Mouse (Mus musculus): Measurements from ENCODE around the gene Chtop. TPM values are rescaled to one million over a fixed set of nuclear protein-coding genes. Genes with fewer than 3 reads are reported as not detected.

Chtop gene
- total RNA-seq (2021) = 100 to 1,000 TPM; 103 to 108 TPM
- long read RNA-seq, experiment 1, transcript Chtop-201 (5 exons, 3,257 nt) = minor isoform, 9 of 92 reads
- long read RNA-seq, experiment 1, transcript Chtop-202 (6 exons, 2,012 nt) = major isoform, 28 of 92 reads
- long read RNA-seq, experiment 1, partial matches to known transcripts = 5 of 92 reads
- long read RNA-seq, experiment 1, other reads (novel, unspliced or antisense) = 43 of 92 reads
- long read RNA-seq, experiment 2, transcript Chtop-201 (5 exons, 3,257 nt) = minor isoform, 7 of 73 reads
- long read RNA-seq, experiment 2, transcript Chtop-202 (6 exons, 2,012 nt) = major isoform, 29 of 73 reads
- long read RNA-seq, experiment 2, partial matches to known transcripts = 1 of 73 reads
- long read RNA-seq, experiment 2, other reads (novel, unspliced or antisense) = 34 of 73 reads

DNA sequence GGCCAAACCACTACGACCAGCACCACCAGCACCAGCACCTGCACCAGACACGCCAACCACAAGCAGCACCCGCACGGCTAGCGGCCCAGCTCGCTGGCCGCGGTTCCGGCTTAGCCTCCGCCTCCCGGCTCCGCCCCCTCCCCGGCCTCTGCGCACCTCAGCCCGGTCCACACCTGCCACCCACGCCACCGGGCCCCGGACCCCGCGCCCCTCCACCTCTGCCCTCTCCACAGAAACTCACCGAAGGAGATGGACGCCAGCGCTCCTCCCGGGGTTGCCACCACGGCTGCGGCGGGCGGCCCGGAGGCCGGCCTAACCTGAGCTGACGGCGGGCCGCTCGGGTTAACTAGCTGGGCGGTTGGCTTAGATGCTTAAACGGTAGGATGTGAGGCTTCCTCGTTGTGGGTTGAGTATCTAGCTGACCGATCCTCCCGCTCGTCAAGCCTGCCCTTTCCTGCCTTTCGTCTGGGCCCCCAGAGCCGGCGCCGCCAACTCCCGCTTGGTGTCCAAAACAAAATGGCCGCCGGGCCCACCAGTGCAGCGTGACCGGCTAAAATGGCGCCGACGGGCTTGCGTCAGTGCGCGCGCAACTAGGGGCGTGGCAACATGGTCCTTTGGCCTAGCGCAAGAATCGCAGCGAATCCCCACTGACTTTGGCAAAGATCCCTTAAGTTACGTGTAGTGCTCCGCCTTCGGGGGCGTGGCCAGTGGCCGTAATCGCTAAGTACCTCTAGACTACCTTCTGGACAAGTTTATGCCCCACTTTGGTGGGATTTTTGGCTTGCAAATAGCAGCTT lies at the start of gene Chtop:
Gene Chtop, minus strand, starts transcription at position 549 of the 797 bp plus-strand sequence.
- DNase-seq = peak; percentile 100

DNA sequence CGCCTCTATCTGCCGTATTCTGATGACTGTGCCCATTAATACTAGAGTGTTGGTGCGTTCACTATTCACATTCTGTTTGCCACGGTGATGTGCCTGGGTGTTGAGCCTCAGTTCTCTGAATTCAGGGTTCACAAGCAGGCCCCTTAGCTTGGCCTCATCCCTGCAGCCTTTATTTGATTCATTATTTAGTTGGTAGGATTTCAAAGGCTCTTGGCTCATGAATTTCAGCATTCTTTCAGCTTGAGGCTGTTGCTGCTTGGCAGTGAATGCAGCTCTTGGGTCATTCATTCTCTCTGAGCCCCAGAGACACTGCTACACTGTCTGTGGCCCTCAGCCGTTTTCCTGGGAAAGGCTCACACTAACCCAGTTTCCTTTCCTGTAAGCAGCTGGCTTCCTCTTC lies 46.7 kb upstream of the Chtop start:
- DNase-seq = no peak

DNA sequence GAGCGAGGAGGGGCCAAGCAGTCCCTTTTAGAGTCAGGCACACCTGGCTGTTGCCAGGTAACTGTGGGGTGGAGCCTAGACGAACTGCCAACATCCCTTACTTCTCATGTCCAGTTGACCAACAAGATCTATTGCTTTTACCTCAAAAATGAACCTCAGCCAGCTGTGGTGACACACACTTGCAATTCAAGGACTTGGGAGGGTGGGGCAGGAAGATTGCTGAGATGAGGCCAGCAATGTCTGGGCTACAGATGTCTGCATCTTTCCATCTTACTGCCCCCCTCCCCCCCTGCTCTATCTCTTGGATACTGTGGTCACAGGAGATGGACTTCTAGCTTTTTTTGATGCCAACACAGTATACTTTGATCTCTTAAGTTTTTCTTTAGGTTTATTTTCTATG lies 42.9 kb upstream of the Chtop start:
- no peak for DNase-seq

DNA sequence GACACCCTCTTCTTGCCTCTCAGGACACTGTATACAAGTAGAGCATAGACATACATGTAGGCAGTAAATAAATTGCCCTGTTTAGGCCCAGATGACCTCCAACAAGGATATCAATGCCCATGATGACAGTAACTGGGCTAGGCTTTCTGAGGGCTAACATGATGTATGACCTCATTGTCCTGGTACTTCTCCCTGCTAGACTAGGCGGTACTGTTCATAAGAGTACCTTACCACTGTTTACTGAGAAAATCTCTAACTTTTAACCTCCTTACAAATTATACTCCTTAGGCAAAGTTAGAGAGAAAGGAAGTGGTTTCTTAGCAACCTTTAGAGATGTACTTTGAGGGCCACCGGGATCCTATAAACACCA lies 41.1 kb upstream of the Chtop start:
- no peak for DNase-seq

DNA sequence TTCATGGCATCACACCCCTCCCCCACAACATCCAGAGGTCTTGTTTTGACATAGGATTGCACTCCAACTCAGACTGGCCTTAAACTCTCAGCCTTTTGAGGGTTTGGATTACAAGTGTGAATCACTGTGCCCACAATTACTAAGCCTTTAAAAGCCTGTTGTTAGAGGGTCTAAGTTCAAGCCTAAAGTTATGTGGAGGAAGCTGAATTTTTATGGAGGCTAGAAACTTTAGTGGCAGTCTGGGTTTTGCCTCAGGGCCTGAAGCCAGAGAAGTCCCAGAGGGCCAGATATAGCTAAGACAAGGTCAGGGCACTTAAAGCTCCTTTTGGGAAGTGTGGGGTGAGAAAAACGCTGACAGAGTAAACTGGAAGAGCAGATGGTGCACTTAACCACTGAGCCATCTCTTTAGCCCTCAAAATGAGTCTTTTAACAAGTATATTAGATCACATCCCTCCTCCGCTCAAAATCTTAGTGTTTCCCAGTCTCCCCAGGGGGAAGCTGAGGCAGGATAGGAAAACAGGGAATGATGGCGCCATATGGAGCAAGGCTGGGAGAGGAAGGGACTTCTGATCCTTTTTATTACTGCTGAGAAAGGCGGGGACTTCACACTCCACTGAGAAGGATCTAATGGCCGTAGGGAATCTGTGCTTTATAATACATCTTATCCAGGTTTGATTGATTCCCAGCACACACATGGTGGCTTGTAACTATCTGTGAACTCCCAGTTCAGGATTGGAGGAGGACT lies 40.5 kb upstream of the Chtop start:
- DNase-seq = no peak

DNA sequence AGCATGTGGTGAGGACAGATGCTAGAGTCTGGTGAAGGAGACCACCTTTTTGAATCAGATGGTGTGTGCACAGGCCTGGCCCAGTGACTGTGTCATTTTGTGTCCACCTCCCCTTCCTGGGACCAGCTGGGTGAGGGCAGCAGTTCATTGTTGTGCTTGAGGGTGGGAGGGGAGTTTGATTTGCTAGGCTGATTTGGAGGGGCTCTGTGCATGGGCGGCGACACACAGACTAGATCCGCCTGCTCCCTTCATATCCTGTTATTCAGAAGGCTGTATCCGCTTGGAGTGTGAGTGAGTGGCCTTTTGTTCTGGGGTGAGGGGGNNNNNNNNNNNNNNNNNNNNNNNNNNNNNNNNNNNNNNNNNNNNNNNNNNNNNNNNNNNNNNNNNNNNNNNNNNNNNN lies 31.6 kb upstream of the Chtop start:
- DNase-seq = no peak

DNA sequence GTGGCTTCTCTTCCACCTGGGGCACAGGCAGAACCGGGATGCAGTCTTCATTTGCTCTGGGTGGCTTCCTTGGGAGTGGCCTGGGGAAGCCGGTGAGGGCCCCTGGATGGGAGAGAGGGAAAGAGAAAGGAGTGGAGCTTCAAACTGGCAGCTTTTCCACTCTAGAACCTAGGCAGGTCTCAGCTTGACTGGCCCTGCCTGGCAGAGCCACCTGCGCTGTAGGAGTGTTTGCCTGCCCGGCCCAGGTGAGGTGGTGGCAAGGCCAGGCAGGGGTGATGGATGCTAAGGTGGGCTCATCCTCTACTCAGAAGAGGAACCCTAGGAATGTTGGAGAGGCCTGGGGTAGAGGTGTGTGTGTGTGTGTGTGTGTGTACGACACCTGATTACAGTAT lies 28.6 kb upstream of the Chtop start:
- DNase-seq = no peak

DNA sequence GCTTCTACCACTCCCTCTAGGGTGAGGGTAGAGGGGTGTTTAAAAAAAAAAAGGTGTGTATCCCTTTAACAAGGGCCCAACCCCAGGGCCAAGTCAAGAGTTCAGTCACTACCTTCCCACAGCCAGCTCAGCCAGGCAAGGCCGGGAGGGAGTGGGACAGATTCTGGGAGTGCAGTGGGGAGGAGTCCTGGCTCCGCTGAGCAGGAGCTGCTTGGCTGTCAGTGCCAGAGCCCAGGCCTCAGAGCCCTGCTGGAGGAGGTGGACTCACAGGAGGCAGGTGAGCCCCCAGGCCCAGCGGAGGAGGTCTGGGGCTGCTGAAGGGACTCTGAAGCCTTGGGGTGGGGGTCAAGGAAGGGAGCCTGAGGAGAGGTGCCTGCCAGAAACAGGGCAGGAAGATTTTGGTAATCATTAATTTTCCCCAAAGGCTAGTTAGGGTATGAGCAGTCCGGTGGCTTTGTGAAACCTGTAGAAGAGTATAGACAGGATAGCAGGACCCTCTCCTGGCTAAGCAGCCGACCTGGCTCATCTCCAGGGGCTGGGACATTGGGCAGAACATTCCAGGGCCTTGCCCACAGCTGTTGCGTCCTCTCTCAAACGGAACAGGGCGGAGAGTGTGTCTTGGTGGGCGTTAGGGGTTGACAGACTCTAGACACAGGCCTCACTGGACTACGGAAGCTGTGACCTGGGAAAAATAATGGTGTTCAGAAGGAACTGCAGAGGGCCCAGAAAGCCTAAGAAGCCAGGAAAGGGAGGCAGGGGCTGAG lies 28.0 kb upstream of the Chtop start, which contains the start of gene S100a16:
Gene S100a16, plus strand, starts transcription at position 114 of the 764 bp plus-strand sequence.
- DNase-seq = peak; percentile 75

DNA sequence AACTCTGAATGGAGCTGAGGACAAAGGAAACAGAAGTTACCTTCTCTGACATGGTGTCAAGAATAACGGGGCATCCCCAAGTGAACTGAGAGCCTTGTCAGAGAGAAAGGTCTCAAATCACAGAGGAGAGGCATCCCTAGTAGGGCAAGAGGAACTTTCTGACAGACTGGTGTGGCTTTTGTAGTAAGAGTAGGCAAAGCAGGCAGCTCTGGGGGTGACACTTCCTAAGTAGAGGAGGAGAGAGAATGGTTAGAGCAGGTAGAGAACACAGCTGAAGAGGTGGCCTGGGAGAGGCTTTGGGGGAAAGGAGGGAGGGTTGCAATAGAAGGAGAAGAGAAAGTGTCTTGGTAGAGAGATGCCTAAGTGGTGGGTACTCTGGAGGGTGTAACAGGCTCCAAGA lies 26.1 kb upstream of the Chtop start:
- DNase-seq = no peak

DNA sequence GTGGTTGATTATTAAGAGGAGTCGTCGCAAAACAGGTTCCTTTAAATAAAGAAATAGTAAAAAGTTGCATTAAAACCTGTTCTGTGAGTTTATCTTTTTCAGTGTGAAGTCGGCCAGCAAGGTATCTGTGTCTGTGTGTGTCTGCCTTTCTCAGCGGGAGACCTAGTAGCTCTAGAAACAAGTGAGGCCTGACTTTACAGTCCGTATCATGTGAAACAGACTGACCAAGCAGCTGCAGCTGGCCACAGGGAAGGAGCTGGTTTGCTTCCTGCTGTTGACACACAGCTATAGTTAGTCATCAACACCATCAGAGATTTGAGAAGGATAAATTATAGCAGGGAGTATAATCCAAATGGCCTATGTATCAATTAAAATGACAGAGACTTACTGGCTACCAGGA lies 22.4 kb upstream of the Chtop start:
- no peak for DNase-seq

DNA sequence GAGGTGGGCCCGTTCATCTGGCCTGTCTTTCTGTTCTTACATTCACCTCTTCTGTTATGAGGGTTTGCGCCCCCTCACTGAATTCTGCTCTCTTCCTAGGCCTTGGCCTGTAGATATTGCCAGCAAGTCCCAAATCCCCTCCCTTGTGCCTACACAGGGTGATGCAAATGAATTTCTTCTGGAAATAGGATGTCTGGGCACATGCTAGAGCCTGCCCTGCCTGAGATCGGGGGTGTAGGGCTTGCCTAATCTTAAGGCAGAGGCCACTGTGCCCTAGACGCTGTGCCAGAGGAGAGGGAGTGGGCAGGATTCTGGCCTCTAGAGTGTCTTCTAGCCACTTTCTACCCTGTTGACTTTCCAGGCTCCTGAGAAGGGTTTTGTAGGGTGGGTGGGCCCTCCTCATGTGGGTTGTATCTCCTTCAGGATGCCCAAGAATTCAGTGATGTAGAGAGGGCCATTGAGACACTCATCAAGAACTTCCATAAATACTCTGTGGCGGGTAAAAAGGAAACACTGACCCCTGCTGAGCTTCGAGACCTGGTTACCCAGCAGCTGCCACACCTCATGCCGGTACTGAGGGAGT lies 18.1 kb upstream of the Chtop start:
- no peak for DNase-seq

DNA sequence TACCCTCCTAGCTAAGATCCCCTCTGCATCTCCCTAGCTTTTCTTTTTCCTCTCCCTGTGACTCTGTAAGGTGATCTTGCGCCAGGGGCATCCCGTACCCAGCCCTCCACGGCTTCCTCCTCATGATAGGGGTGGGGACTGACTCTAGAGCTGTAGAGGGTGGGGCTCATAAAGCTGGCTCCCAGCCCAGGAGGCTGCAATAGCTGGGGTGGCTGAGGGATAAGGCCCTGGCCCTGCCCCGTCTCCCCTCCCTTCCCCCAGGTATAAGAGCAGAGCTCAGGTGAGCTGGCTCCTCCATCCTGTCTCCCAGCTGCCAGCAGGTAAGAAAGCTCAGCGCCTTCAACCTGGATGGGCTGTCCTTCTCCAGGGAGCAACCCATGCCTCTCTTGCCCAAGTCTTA lies 17.3 kb upstream of the Chtop start, which contains the start of gene S100a14:
Gene S100a14, plus strand, starts transcription at position 277 of the 400 bp plus-strand sequence.
- DNase-seq = no peak

DNA sequence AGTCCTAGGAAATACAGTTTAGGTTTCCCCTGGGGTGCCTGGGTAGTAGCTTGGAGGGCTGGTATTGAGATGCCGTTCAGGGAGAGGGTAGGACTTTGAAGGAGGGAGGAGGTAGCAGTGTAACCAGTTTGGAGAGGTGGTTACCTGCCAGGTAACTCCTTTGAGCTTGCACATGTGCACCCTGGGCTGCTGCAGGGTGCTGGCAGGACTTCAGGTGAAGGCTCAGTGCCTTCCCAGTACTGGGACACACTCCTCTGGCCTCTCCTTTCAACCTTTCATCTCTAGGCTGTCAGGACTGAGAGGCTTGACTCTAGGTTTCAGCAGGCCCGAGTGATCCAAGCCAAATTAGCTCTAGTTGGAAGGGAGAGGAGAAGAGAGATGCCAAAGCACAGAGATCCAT lies 16.8 kb upstream of the Chtop start:
- DNase-seq = no peak

DNA sequence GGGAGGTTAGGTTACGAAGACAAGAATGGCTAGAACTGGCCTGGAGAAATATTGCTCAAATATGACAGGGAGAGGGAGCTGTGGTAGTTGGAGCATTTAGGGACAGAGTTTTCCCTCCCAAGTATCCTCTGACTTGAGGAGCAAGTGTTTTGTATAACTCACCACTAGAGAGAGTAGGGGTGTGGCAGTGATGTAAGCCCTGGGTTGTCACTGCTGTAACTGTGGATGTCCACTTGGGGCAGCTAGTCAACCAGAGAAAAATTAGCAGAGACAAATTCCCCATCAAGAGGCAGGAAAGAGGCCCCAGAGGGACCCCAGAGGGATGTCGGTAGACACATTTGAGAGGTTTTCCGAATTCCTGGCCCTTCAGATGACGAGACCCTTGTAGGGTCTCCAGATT lies 16.1 kb upstream of the Chtop start:
- DNase-seq = no peak

DNA sequence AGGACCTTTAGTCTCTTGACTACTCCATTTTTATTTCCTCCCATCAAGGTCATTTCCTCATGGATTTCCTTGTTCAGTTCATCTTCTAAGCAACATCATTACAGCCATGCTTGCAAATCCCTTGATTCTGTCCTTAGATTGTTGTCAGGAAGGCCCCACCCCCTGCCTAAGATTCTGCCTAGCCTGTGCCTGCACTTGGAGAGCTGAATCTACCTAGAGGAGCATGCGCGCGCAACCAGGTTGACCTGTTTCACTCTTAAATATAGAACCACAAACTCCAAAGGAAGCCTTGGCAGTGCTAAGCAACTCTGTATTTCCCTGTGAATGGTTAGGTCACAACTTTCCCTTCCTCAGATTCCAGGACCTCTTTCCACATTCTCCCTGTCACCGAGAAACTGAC lies 8.4 kb upstream of the Chtop start:
- DNase-seq = no peak

DNA sequence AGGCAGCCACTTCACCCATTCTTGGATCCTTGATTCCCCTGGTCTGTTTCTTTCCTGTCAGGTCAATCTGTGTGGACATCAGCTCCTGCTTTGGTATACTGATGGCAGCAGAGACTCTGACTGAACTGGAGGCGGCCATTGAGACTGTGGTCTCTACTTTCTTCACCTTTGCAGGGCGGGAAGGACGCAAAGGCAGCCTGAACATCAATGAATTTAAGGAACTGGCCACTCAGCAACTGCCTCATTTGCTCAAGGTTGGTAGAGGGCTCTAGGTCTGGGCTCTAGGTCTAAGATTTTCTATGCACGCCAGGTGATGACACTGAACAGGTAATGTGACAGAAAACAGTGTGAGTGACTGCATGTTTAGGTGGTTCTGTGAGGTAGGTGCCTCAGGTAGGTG lies 6.5 kb upstream of the Chtop start:
- no peak for DNase-seq

DNA sequence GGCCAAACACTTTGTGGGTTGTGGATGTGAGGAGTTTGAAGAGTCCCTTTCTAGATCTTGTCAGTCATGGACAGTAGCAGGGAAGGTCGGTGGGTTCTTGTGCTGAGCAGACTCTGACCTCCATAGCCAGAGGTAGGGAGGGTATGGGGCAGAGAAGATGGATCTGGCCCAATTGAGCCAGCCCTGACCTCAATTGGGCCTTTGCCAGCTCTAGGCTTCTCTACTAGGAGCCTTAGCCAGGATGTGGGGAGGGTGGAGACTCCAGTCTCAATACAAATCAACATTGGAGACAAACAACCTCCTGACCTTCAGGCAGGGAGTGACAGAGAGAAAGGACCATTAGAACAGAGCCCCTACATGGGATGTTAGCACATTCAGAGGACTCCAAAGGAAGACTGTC lies 5.9 kb upstream of the Chtop start:
- DNase-seq = peak; percentile 35

DNA sequence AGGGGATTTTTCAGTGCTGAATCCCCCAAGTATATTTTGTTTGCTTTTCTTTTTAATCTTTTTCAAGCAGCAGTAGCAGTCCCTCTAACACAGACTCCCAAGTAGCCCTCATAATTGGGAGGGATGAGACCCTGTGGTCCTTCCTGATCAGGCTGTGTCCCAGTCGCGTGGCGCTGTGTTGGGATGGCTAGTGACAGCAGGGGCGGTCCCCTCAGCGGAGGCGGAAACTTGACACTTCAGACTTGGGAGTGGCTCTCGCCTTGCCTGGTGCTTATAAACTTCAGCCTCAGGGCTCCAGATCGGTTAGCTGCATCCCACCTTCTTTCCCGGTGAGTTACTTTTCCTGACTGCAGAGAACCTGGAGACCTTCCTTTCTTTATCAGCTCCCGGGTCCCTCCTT lies 5.4 kb upstream of the Chtop start:
- peak; percentile 60 for DNase-seq

DNA sequence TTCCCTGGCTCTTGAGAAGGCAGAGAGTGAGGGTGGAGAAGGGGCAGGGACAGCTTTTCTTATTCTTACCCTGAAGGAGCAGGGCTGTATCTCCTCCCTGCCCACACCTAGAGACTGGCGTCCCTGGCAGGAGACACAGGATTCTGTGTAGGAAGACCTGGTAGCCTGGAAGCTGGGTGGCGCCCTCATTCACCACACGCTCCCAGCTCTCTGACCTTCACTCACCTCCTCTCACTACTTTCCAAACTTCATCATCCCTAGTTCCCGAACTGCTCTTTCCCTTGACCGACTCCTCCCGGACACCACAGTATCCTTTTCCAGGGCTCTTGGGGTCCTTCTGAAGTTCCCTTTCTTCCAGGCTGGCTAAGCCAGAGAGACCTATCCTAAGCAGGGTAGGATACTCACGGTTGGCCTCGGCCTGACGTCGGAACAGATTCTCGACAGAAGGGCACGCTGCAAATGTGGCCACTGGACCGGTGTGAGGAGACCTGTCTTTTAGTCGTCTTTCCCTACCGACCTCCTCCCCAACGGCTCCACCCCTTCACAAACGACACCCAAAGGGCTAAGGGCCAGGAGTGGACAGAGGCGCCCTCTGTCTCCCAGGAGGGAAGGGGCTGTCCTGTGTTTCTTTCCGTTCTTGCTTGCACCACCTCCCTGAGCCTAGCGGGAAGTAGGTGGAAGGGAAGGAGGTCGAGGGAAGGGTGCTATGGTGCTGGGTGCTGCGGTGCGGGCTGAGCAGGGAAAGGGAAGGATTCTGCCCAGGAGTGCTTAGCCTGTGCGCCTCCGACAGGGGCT lies 4.7 kb upstream of the Chtop start, which contains the start of the genes S100a1 and S100a13:
Gene S100a1, minus strand, starts transcription at position 597 of the 795 bp plus-strand sequence.
Gene S100a13, plus strand, starts transcription at position 640 of the 795 bp plus-strand sequence.
- peak; percentile 50 for DNase-seq

DNA sequence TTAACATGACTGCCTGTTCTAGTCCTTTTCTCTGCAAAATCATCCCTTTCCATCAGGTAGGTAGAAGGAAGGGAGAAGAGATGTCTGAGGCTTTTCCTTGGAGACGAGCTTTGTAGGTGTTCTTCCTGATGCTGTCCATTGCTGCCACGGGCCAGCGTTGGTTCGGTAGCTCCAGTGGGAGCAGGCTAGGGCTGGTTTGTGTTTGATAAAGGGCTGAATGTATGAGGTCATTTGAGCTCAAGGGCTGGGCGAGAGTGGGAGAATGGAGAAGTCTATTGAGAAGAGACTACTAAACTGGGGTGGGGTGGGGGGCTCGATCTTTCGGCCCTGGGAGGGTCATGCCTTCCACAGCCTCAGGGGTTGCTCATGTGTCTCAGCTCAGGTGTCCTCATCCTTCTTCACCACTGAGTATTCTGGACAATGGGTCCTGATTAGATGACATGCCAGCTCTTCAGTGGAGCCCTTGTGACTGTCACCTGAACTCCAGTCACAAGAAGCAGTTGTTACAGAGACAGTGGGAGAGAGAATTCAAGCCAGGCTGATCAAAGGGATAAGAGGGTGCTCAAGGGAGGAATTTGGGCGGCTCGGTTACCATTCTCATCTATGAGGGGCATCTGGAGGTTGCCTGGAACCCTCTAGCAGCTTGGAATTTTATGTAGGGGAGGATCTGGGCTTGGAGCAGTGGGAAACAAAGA lies 3.8 kb upstream of the Chtop start:
- no peak for DNase-seq

Data from gastrocnemius, postnatal 10 days (tissue).